Mouse (Mus musculus): ENCODE results near the gene Cacna1h. TPM values are rescaled to one million over a fixed set of nuclear protein-coding genes. Genes with fewer than 3 reads are reported as not detected.

Gene Cacna1h
- polyA plus RNA-seq, 1 experiment, result 78.4 TPM

DNA sequence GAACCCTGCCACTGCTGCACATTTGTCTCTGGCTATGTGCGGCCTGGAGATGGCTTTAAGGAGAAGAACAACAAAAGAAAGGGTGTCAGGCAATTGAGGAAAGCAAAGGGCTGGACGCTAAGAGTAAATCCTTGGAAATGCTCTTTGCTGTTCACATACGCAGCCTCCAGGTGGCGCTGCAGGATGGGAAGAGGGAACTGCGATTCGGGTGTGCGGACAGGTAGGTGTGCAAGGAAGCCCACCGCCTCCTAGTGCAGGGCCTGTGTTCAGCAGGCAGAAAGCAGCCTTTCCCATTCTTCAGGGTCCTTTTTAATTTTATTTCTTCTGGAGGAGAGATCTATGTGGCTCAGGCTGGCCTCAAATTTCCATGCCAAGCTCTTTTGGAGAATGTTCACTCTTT is 99.6 kb downstream of the Cacna1h start:
- Histone ChIP-seq H3K36me3 (ENCODE audit: control insufficient read depth, insufficient read depth, low read length) (no peaks in the 10 kb centered on the region), H3K27ac (ENCODE audit: control insufficient read depth, insufficient read depth, low read depth, low read length) (no peak overlapping the region), H3K4me1 (ENCODE audit: control insufficient read depth, insufficient read depth, low read length) (no peaks in the 10 kb centered on the region), H3K27me3 (ENCODE audit: control insufficient read depth, insufficient read depth, low read length) (no peaks in the 10 kb centered on the region), H3K4me3 (ENCODE audit: control insufficient read depth, low read depth, low read length) (no peak overlapping the region)
- peak; percentile 96; the same call in 1 of the 2 replicates for TF ChIP-seq CTCF (IDR thresholded peaks at IDR 0.05; ENCODE audit: control insufficient read depth, insufficient read depth, insufficient replicate concordance, low read depth, low read length)
- TF ChIP-seq POLR2A (IDR thresholded peaks at IDR 0.05; ENCODE audit: control insufficient read depth, low read depth, low read length), result no peak

DNA sequence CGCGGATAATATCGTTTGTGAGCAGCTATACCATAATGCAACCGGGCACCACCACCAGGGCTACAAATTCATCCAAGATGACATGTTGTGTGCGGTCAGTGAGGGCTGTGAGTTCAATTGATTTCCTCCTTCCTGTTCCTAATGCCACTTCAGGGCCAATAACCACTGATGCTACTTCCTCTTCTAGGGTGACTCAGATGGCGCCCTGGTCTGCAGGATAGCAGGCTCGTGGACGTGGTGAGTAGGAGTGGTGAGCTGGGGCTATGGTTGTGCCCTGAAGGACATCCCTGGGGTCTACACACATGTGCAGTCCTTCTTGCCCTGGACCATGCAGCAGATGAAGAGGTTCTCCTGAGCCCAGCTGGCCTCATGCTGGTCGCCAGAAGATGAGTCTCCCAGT is 101.3 kb downstream of the Cacna1h start:
- no peaks in the 10 kb centered on the region for H3K4me1 ChIP-seq (ENCODE audit: control insufficient read depth, insufficient read depth, low read length)
- no peak overlapping the region for H3K4me3 ChIP-seq (ENCODE audit: control insufficient read depth, low read depth, low read length)
- H3K36me3 ChIP-seq (ENCODE audit: control insufficient read depth, insufficient read depth, low read length), result no peaks in the 10 kb centered on the region
- TF ChIP-seq CTCF (IDR thresholded peaks at IDR 0.05; ENCODE audit: control insufficient read depth, insufficient read depth, insufficient replicate concordance, low read depth, low read length) (no peak), POLR2A (IDR thresholded peaks at IDR 0.05; ENCODE audit: control insufficient read depth, low read depth, low read length) (no peak)
- H3K27me3 ChIP-seq (ENCODE audit: control insufficient read depth, insufficient read depth, low read length), result no peaks in the 10 kb centered on the region
- H3K27ac ChIP-seq (ENCODE audit: control insufficient read depth, insufficient read depth, low read depth, low read length), result no peak overlapping the region

Other genes starting within 250 kb of the Cacna1h start
- 4.6 and 5.0 TPM in 2 replicates for gene BC003965, start 249.2 kb downstream of the Cacna1h start, polyA plus RNA-seq (2012; rRNA removed)
- gene Unkl, start 245.4 kb downstream of the Cacna1h start, polyA plus RNA-seq (2012; rRNA removed), result 11.2 and 11.7 TPM in 2 replicates
- 20.2 and 24.5 TPM in 2 replicates for gene Gnptg, start 193.7 kb downstream of the Cacna1h start, polyA plus RNA-seq (2012; rRNA removed)
- gene Tsr3, start 193.6 kb downstream of the Cacna1h start, polyA plus RNA-seq (2012; rRNA removed), result 17.5 and 18.1 TPM in 2 replicates
- gene Baiap3, start 177.4 kb downstream of the Cacna1h start, polyA plus RNA-seq (2012; rRNA removed), result 2.9 and 3.8 TPM in 2 replicates
- 226 and 232 TPM in 2 replicates for gene Ube2i, start 159.2 kb downstream of the Cacna1h start, polyA plus RNA-seq (2012; rRNA removed)
- gene Prss34, start 135.4 kb downstream of the Cacna1h start, polyA plus RNA-seq (2012; rRNA removed), result 0.11 TPM in 1 of 2 replicates, not detected in the other
- not detected in 2 replicates for gene Prss28, start 125.1 kb downstream of the Cacna1h start, polyA plus RNA-seq (2012; rRNA removed)
- not detected in 2 replicates for gene Prss29, start 115.1 kb downstream of the Cacna1h start, polyA plus RNA-seq (2012; rRNA removed)
- 0.20 and 0.26 TPM in 2 replicates for gene Tpsab1, start 88.2 kb downstream of the Cacna1h start, polyA plus RNA-seq (2012; rRNA removed)
- 0.10 and 0.61 TPM in 2 replicates for gene Tpsb2, start 67.5 kb downstream of the Cacna1h start, polyA plus RNA-seq (2012; rRNA removed)
- not detected in 2 replicates for gene Tpsg1, start 64.5 kb downstream of the Cacna1h start, polyA plus RNA-seq (2012; rRNA removed)
- gene Tekt4, start 20.8 kb upstream of the Cacna1h start, polyA plus RNA-seq (2012; rRNA removed), result 341 and 400 TPM in 2 replicates
- gene Sstr5, start 63.5 kb upstream of the Cacna1h start, polyA plus RNA-seq (2012; rRNA removed), result 0.04 and 0.05 TPM in 2 replicates
- 6.7 and 8.2 TPM in 2 replicates for gene Sox8, start 136.9 kb upstream of the Cacna1h start, polyA plus RNA-seq (2012; rRNA removed)
- 87.6 and 93.5 TPM in 2 replicates for gene Lmf1, start 145.3 kb upstream of the Cacna1h start, polyA plus RNA-seq (2012; rRNA removed)